1 mouse cellular context compared by ENCODE assay signal in the genomic region with DNA sequence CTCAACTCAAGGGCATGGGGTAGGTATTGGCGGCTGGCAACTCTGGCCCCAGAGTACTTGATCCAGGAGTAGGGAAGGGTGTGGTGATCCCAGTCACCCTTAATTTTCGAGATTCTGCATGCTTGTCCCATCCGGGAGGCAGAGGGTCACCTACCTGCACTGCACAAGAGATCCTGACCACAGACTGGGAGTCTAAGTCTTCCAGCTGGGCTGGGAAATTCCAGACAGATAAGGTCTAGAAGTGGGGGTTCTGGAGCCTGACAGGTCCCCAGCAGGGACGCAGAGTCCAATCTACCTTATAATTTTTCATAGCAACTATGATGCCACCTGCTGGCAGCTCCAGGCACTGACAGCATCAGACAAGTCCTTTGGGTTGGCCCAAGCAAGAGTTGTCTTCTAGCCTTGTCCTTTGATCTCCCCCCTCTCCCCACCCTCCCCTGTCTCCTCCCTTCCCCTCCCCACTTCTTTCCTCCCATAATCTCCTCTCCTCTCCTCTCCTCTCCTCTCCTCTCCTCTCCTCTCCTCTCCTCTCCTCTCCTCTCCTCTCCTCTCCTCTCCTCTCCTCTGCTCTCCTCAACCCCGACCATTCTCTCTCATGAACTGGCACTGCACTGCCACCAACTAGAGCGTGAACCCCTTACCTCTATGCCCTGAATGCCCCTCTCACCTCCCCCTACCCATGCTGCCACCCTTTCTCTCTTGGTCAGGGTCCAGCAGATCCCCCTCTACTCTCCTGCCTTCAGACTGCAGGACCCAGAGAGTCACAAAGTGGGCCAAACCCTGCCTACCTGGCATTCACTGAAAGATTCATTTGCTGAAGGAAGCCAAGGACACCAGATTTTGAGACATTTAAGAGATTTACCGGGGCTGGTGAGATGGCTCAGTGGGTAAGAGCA.
TF ChIP-seq lines count a peak whose summit lies in the region.

No protein-coding gene starts in this region.

TF ChIP-seq in C2C12, 6 proteins besides CTCF, POLR2A, EP300 and RAD21:
- TF ChIP-seq MYOG (IDR thresholded peaks at IDR 0.05; ENCODE audit: control insufficient read depth, extremely low read depth, insufficient read length), result no peak
- no peak for TF ChIP-seq MAX (IDR thresholded peaks at IDR 0.05)
- no peak for TF ChIP-seq USF1 (IDR thresholded peaks at IDR 0.05; ENCODE audit: low read depth)
- no peak for TF ChIP-seq MYOD1 (IDR thresholded peaks at IDR 0.05; ENCODE audit: control insufficient read depth, insufficient read length, low read depth)
- no peak for TF ChIP-seq CEBPB (IDR thresholded peaks at IDR 0.05; ENCODE audit: low read depth)
- TF ChIP-seq FOSL1 (IDR thresholded peaks at IDR 0.05; ENCODE audit: insufficient read depth, low read length, poor library complexity, severe bottlenecking), result no peak
